In the genomic region with DNA sequence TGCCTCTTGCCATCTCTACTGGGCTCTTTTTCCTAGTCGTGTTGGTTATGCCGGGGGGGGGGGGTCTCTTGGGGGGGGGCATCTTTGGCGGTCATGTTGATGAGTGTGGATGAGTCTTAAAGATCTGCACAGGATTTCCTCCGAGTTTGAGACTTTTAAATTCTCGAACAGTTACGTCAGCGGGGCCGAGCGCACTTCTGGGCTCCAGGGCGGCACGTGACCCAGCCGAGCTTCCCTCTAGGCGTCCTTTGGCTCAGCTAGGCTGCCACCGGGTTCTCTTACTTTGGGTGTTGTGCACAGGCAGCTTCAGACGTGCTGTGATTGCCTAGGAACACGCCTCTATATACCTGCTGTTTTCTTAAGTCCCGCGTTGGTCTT, we compare ENCODE assay signal across 8 mouse cellular contexts.
A peak's percentile ranks its signal among the peaks of the same experiment; 100 is the strongest.
DNase-seq lines count a peak whose midpoint lies in the region; ATAC-seq and TF ChIP-seq lines count a peak whose summit lies in the region.

No protein-coding gene starts in this region.

- DNase-seq in CD4-positive helper T cell, adult 2 months (ENCODE audit: low read depth, low spot score): peak; percentile 81
- peak; percentile 87 for DNase-seq in adrenal gland, adult 2 months
- DNase-seq in limb, embryonic 14.5 days (ENCODE audit: low spot score): peak; percentile 74
- DNase-seq in stomach, postnatal 0 days (ENCODE audit: low spot score): peak; percentile 87

- H3K4me1 ChIP-seq in forebrain, embryonic 13.5 days: peaks cover 38% of the 10 kb centered on the region
- H3K4me1 ChIP-seq in limb, embryonic 14.5 days (ENCODE audit: control insufficient read depth, insufficient read depth, low read length): peaks cover 23% of the 10 kb centered on the region
- peaks cover 23% of the 10 kb centered on the region for H3K4me1 ChIP-seq in midbrain, embryonic 15.5 days
- peaks cover 4% of the 10 kb centered on the region; the same call in 1 of the 2 replicates for H3K4me1 ChIP-seq in stomach, postnatal 0 days (replicated peaks; ENCODE audit: control insufficient read depth, insufficient read depth)

- H3K4me2 ChIP-seq in forebrain, embryonic 13.5 days: peak overlapping the region; percentile 98
- peak overlapping the region; percentile 94 for H3K4me2 ChIP-seq in limb, embryonic 14.5 days (replicated peaks; ENCODE audit: low read depth, low read length, severe bottlenecking)
- H3K4me2 ChIP-seq in midbrain, embryonic 15.5 days: peak overlapping the region; percentile 98
- peak overlapping the region; percentile 92 for H3K4me2 ChIP-seq in stomach, postnatal 0 days (replicated peaks; ENCODE audit: low read depth)

- no peaks in the 10 kb centered on the region for H3K36me3 ChIP-seq in forebrain, embryonic 13.5 days (ENCODE audit: poor library complexity, severe bottlenecking)
- no peaks in the 10 kb centered on the region for H3K36me3 ChIP-seq in limb, embryonic 14.5 days (ENCODE audit: control insufficient read depth, insufficient read depth, low read length)
- H3K36me3 ChIP-seq in midbrain, embryonic 15.5 days (replicated peaks): no peaks in the 10 kb centered on the region
- no peaks in the 10 kb centered on the region for H3K36me3 ChIP-seq in stomach, postnatal 0 days (ENCODE audit: control insufficient read depth, insufficient read depth, low read length)

- no peaks in the 10 kb centered on the region for H3K9me3 ChIP-seq in forebrain, embryonic 13.5 days (replicated peaks)
- H3K9me3 ChIP-seq in limb, embryonic 14.5 days (ENCODE audit: control insufficient read depth, low read length): no peaks in the 10 kb centered on the region
- H3K9me3 ChIP-seq in midbrain, embryonic 15.5 days: no peaks in the 10 kb centered on the region
- no peaks in the 10 kb centered on the region for H3K9me3 ChIP-seq in stomach, postnatal 0 days (ENCODE audit: control insufficient read depth, low read length)

- TF ChIP-seq POLR2A in limb, embryonic 14.5 days (IDR thresholded peaks at IDR 0.05; ENCODE audit: borderline replicate concordance, extremely low read depth, insufficient read depth, insufficient read length): no peak

- no peak for TF ChIP-seq EP300 in stomach, postnatal 0 days (optimal IDR thresholded peaks at IDR 0.05)

- 0% methylated on average over 18 of the region's 18 CpGs for WGBS in forebrain, embryonic 13.5 days
- 1% methylated on average over 16 of the region's 18 CpGs for WGBS in limb, embryonic 14.5 days
- WGBS in midbrain, embryonic 15.5 days: 1% methylated on average over 18 of the region's 18 CpGs
- under 1% methylated on average over 18 of the region's 18 CpGs for WGBS in stomach, postnatal 0 days

- peak overlapping the region; percentile 75 for H3K9ac ChIP-seq in forebrain, embryonic 13.5 days
- H3K9ac ChIP-seq in limb, embryonic 14.5 days (ENCODE audit: low read depth, low read length, severe bottlenecking): peak overlapping the region; percentile 89
- H3K9ac ChIP-seq in midbrain, embryonic 15.5 days: peak overlapping the region; percentile 23; the same call in 1 of the 2 replicates
- peak overlapping the region; percentile 92 for H3K9ac ChIP-seq in stomach, postnatal 0 days (ENCODE audit: low read length)

- TF ChIP-seq CTCF in stomach, postnatal 0 days (IDR thresholded peaks at IDR 0.05; ENCODE audit: low read depth): no peak

- ATAC-seq in forebrain, embryonic 13.5 days: peak; percentile 75
- ATAC-seq in hematopoietic stem cell, adult 5-6 weeks (replicated peaks in 1 of 2; ENCODE audit: insufficient read depth in 1 of 2, low FRiP score in 2 of 2, low TSS enrichment in 1 of 2, low read depth in 1 of 2, poor library complexity in 2 of 2, severe bottlenecking in 2 of 2): peak; percentile 76 to 85
- ATAC-seq in limb, embryonic 14.5 days (ENCODE audit: low FRiP score, low read depth): peak; percentile 76
- peak; percentile 67 for ATAC-seq in midbrain, embryonic 15.5 days (replicated peaks)
- peak; percentile 71 for ATAC-seq in stomach, postnatal 0 days (ENCODE audit: low FRiP score, low TSS enrichment)
- no peak for ATAC-seq in erythroid progenitor cell, adult 5-6 weeks (replicated peaks; ENCODE audit: low FRiP score, poor library complexity, severe bottlenecking)

- peak overlapping the region; percentile 56 for H3K4me3 ChIP-seq in forebrain, embryonic 13.5 days
- peak overlapping the region; percentile 69 for H3K4me3 ChIP-seq in limb, embryonic 14.5 days (replicated peaks; ENCODE audit: low read length)
- H3K4me3 ChIP-seq in midbrain, embryonic 15.5 days: peak overlapping the region; percentile 47
- peak overlapping the region; percentile 66 for H3K4me3 ChIP-seq in stomach, postnatal 0 days (ENCODE audit: low read depth, low read length)

- no peak overlapping the region for H3K27ac ChIP-seq in forebrain, embryonic 13.5 days
- H3K27ac ChIP-seq in limb, embryonic 14.5 days (replicated peaks; ENCODE audit: low read depth, low read length): peak overlapping the region; percentile 94
- no peak overlapping the region for H3K27ac ChIP-seq in midbrain, embryonic 15.5 days
- peak overlapping the region; percentile 98 for H3K27ac ChIP-seq in stomach, postnatal 0 days (replicated peaks)

- H3K27me3 ChIP-seq in forebrain, embryonic 13.5 days: peaks cover 8% of the 10 kb centered on the region; the same call in 1 of the 2 replicates
- no peaks in the 10 kb centered on the region for H3K27me3 ChIP-seq in limb, embryonic 14.5 days (ENCODE audit: control insufficient read depth, insufficient read depth, low read length)
- H3K27me3 ChIP-seq in midbrain, embryonic 15.5 days (replicated peaks): 0 out of 2 replicates have a peak, but pooled peaks cover 7% of the 10 kb centered on the region
- H3K27me3 ChIP-seq in stomach, postnatal 0 days (ENCODE audit: control insufficient read depth, insufficient read depth, low read length): no peaks in the 10 kb centered on the region

Comparison
In these comparisons a context has a peak if more than half of its experiments do, and no peak if none do; other contexts are left out.
1. H3K27ac ChIP-seq: peak in limb, embryonic 14.5 days (single experiment) and stomach, postnatal 0 days (single experiment); none in forebrain, embryonic 13.5 days (single experiment) and midbrain, embryonic 15.5 days (single experiment).
2. H3K9ac ChIP-seq: peak in every context shown above with its lines; median percentile 92 in stomach, postnatal 0 days; 89 in limb, embryonic 14.5 days; 75 in forebrain, embryonic 13.5 days; 23 in midbrain, embryonic 15.5 days.
3. Peak in every context shown above with its lines, with median percentiles within 50 percentile points of each other: DNase-seq, H3K4me2 ChIP-seq and H3K4me3 ChIP-seq.